Mouse (Mus musculus) cortical plate, adult 2 months (tissue): ENCODE measurements around the gene Uqcr11.

Experiments used
- CTCF ChIP-seq: fragments of 200-500 bp; IDR thresholded peaks from 2 replicates; pipeline ENCODE4 v1.5.1; 2011; ENCODE audit warnings: mild to moderate bottlenecking, control low read depth, low read length; ENCODE audit not compliant: insufficient read depth; ENCODE audit errors: extremely low read depth
- POLR2A ChIP-seq: fragments of 200-500 bp; IDR thresholded peaks from 2 replicates; pipeline ENCODE4 v1.6.1; 2011; ENCODE audit warnings: mild to moderate bottlenecking, low read length, control low read depth; ENCODE audit not compliant: insufficient read depth; ENCODE audit errors: extremely low read depth

DNA sequence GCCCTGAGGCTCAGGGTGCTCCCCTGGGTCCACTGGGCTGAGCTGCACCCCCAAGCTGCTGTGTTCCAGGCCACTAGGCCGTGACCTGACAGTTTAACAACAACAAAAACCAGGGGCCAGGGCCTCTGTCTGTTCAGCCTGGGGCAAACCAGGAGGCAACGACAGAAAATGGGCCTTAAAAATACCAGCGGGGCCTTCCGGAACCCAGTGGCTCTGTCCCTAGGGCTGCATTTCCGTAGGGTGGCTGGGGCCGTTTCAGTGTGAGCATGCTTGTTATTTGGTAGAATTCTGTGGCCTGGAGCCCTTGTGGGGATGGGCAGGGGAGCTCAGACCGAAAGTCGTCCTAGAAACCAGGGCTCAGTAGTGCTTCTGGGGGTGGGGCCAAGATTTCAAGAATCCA is 23.2 kb upstream of the Uqcr11 start:
- TF ChIP-seq POLR2A (no peak), CTCF (no peak)
